Mouse (Mus musculus) c-Kit-positive CD71-positive TER-119-positive erythroid progenitor cells, embryonic 14.5 days (primary cell): ENCODE results near the gene Hdac4.

Source experiments
- DNase-seq: peaks from one replicate; pipeline ENCODE4 v3.0.0-alpha.2; 2013; ENCODE audit warnings: low spot score

The Hdac4 gene

GRCm38 (mm10) chr1:92178021-92178895 lies 17.2 kb downstream of the Hdac4 start:
- no peak for DNase-seq

DNA sequence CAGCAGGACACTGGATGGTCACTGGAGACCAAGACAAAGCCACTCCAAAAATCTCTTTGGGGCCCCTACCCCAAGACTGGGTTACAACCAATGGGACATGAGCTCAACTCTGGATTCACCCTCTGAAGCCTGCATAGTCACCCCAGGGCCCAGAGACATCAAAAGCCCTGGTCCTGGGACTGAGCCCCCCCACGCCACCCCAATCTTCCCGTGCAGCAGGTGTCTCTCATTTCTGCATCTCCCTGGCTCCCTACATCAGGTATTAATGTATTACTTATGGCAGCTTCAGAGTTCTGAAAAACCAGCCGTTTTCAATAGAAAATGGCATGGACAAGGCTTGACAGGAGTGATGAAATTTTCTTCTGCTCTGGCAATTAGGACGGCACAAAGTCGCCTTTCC lies 17.9 kb downstream of the Hdac4 start:
- no peak for DNase-seq

DNA sequence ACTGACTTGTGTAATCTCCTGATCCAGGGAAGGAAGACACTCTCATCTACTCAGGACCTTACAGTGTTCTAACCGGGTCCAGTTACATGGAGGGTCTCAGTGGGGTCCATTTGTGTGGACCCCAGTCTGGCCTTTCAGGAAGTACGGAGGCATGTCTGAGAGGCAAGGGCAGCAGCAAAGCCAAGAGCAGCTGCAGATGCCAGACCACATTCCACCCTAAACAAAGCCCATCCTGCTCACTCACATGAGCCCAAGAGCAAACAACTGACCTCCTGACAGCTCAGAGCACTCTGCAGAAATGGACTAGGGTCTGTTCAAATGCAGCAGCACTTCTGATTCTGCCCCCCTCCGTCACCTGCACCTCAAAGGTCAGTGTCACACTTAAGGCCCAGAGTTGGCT lies 18.3 kb downstream of the Hdac4 start:
- no peak for DNase-seq

GRCm38 (mm10) chr1:92175266-92175665 lies 20.2 kb downstream of the Hdac4 start:
- DNase-seq = no peak

DNA sequence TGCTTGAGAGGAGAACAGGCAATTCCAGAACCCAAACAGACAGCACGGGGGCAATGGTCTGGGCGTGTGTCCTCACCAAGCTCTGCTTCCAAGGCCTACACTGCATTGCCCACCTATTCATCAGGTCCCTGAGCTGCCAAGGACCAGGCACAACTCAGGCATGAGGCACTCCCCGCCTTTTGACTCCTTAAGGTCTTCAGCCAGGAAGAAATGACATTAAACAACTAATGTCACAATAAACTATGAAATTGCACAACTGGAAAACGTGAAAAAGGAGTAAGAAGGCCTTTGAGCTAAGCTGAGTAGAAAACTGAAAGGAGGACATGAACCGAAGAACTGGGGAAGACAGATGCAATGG lies 20.6 kb downstream of the Hdac4 start:
- DNase-seq = no peak

GRCm38 (mm10) chr1:92174251-92174897 lies 21.1 kb downstream of the Hdac4 start:
- DNase-seq = no peak

DNA sequence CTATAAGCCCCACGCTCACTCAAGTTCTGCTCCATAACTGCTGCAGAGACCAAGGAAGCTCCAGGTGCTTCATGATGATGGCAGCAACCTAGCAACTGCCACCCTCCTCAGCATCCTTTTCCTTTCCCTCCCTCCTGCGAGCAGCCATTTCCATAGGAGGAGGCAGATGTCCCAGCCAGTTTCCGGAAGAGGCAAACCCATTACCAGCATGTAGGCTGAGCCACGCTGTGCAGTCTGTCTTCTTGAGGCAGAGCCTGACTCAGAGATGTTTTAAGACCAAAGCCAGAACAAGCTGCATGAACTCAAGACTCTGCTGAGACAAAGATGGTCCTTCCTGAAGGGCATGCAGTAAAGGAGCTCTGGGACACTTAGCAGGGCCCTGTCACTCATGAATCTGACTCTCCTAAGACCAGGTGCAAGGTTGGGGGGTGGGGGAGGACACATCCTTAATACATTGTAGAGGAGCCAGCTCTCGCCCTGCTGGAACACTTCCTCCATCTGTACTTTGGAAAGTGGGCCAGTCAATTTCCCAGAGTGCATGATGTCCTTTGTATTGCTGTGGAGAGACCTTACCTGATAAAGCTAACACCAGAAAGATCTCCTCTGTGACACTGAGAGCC lies 24.8 kb downstream of the Hdac4 start:
- no peak for DNase-seq

DNA sequence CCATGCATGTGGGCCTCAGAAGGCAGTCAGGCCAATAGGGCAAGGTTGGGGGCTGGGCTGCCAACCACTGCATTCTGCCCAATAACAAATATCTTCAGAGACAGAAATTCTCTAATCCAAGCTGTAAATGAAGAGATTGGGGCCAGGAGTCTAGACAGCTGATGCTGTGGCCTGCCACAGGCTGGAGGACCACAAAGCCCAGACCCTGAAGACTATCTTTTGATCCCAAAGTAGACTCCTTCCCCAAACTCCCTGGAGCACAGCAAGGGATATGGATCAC lies 25.8 kb downstream of the Hdac4 start:
- DNase-seq = no peak

- no peak for DNase-seq
These were observed 26.4 kb downstream of the Hdac4 start for GRCm38 (mm10) chr1:92168900-92169775.

- no peak for DNase-seq
These were observed 31.6 kb downstream of the Hdac4 start for GRCm38 (mm10) chr1:92163932-92164331.

- DNase-seq = no peak
These were observed 35.7 kb downstream of the Hdac4 start for GRCm38 (mm10) chr1:92159804-92160203.

GRCm38 (mm10) chr1:92150201-92150600 lies 45.3 kb downstream of the Hdac4 start:
- no peak for DNase-seq

GRCm38 (mm10) chr1:92148527-92148926 lies 47.0 kb downstream of the Hdac4 start:
- DNase-seq = no peak

GRCm38 (mm10) chr1:92144868-92145534 lies 50.5 kb downstream of the Hdac4 start:
- DNase-seq = no peak

DNA sequence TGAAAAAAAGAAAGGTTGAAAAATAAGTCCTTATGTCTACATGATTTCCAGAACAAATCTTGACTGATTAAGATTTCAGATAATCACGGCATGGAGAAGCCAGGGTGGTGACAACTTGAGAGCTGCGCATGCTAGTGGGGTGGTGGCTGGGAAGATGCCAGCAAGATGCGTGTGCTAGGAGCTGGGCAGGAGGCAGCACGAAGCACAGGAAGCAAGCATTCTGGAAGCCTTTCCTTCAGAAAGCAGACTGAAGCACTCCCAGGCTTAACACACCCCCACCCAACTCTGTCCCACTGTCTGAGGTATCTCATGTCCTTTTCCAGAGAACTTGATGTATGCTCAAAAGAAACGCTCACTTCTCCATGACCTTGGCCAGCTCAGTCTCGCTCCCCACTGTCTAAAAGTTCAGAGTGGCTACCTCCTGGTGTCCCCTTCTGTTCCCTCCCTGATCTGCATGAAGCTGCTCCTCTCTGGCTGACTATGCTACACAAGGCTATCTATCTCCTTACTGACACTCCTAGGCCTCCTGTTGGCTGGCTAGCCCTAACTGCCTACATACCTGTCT lies 52.1 kb downstream of the Hdac4 start:
- DNase-seq = no peak

GRCm38 (mm10) chr1:92142793-92143192 lies 52.7 kb downstream of the Hdac4 start:
- DNase-seq = no peak

GRCm38 (mm10) chr1:92139001-92139400 lies 56.5 kb downstream of the Hdac4 start:
- DNase-seq = no peak

DNA sequence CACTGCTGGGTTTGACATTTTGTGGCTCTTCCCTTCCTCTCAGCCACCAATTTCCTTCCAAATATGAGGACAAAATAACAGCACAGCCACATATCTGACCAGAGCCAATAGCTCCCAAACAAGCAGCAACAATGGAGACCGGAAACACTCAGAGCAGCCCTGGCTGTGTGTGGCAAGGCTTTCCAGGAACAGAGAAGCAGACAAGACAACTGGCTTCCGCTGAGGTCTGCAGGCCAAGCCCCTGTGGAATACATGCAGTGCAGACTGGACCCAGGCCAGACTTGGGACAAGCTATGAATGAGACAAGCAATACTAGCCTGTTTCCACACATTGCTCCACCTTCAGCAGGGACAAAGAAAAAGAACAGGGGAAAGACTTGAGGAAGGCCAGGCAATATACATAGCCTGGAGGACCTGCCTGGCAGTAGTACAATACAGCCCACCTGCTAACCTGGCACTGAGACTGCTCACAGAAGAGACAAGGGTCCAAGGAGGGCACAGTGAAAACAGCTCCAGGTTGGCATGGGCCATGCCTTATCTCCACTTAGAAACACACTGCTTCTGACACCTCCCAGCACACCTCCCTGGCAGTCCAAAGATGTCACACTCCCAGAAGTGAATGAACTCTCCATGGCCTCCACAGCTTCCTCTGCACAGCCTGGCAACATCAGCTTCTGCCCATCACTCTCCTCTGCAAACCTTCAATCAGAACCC lies 58.2 kb downstream of the Hdac4 start:
- no peak for DNase-seq

DNA sequence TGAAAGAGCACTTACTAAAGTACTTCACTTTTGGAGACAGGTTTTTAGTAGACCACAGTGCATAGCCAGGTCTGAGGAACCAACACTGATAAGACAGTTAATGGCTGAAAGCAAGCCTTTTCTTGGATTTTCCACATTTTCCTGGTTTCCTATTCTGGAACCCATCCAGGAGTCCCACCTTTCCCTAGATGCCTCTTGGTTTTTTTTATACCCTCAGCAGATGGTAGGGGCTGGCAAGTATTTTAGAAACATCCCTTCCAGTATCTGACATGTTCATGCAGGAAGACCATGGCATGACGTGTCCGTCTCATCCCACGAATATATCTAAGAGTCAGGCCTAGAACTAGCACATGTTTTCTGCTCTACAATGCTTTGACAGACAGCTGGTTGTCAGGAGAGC lies 59.1 kb downstream of the Hdac4 start:
- no peak for DNase-seq

DNA sequence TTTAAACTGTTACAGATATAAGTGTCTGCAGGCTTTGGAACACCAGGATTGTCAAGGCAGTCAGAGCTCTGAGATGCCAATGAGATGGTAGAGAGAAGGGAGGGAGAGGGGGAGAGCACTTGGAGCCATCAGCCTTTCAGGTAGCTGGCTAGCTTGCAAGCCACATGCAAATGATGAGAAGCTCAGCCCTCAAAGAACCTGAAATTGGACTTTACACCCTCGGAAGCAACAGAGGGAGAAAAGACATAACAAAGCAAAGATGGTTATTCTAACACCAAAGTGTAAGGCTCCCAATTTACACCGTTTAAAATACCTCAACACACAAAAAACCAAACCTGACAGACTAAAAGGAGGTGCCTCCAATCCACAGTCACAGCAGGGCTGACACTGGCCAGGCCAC lies 63.3 kb downstream of the Hdac4 start:
- no peak for DNase-seq
